Mouse (Mus musculus): ENCODE data around the gene Rfx1. TPM values are rescaled to one million over a fixed set of nuclear protein-coding genes. Genes with fewer than 3 reads are reported as not detected.

Gene Rfx1
- polyA plus RNA-seq, 2 experiments: 9.8 to 30.4 TPM

DNA sequence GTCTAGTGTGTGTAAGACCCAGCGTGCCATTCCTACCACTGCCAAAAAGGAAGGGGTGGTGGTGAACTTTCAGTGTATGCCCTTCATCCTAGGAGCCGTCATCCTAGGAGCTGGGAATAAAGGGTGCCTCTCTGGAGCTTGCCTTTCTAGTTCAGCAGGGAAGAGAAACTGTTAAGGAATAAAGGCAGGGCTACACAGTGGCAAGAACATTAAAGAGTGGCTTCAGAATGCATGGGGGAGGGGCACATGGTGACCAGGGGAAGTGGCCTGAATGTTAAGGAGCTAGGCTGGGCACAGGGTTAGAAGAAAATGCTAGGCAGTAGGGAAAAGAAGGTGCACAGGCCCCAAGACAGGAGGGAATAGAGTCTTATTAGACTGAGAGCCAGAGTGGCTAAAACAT, 3.1 kb downstream of the Rfx1 start:
- H3K4me2 ChIP-seq (replicated peaks; ENCODE audit: low read depth, low read length, severe bottlenecking): no peak overlapping the region
- H3K4me1 ChIP-seq (ENCODE audit: control insufficient read depth, insufficient read depth, low read length): peaks cover 15% of the 10 kb centered on the region; the same call in 1 of the 2 replicates
- no peaks in the 10 kb centered on the region for H3K9me3 ChIP-seq (ENCODE audit: control insufficient read depth, low read length)
- no peak for TF ChIP-seq POLR2A (IDR thresholded peaks at IDR 0.05; ENCODE audit: borderline replicate concordance, extremely low read depth, insufficient read depth, insufficient read length)
- DNase-seq (ENCODE audit: low spot score) (no peak), ATAC-seq (ENCODE audit: low FRiP score, low read depth) (no peak)
- WGBS: 74% methylated on average over 2 of the region's 2 CpGs
- H3K27me3 ChIP-seq (ENCODE audit: control insufficient read depth, insufficient read depth, low read length): no peaks in the 10 kb centered on the region
- H3K27ac ChIP-seq (replicated peaks; ENCODE audit: low read depth, low read length): no peak overlapping the region
- H3K9ac ChIP-seq (ENCODE audit: low read depth, low read length, severe bottlenecking): no peak overlapping the region
- H3K36me3 ChIP-seq (ENCODE audit: control insufficient read depth, insufficient read depth, low read length): no peaks in the 10 kb centered on the region
- no peak overlapping the region for H3K4me3 ChIP-seq (replicated peaks; ENCODE audit: low read length)

DNA sequence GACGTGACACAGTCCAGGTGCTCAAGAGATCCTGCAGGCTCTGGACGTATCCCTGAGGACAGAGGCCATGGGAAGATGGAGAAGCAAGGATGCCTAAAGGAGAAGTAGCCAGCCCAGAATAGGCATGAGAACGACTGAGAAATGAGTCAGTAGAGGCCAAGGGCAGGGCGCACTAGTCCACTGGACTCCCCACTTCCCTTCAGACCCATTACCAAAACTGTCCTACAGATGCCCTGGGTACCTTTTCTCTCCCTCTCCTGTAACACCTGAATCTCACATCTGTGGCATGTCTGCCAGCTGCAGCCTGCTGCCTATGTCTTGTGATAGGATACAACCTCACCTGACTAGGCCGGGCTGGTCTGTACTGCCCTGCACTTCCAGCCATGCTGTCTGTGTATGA, 3.6 kb downstream of the Rfx1 start:
- H3K27me3 ChIP-seq (ENCODE audit: control insufficient read depth, insufficient read depth, low read length): no peaks in the 10 kb centered on the region
- H3K4me3 ChIP-seq (replicated peaks; ENCODE audit: low read length): no peak overlapping the region
- 0 out of 2 replicates have a peak, but pooled peaks cover under 1% of the 10 kb centered on the region for H3K36me3 ChIP-seq (ENCODE audit: control insufficient read depth, insufficient read depth, low read length)
- no peaks in the 10 kb centered on the region for H3K9me3 ChIP-seq (ENCODE audit: control insufficient read depth, low read length)
- no peak for TF ChIP-seq POLR2A (IDR thresholded peaks at IDR 0.05; ENCODE audit: borderline replicate concordance, extremely low read depth, insufficient read depth, insufficient read length)
- no peak overlapping the region for H3K27ac ChIP-seq (replicated peaks; ENCODE audit: low read depth, low read length)
- no peak for DNase-seq (ENCODE audit: low spot score)
- H3K4me1 ChIP-seq (ENCODE audit: control insufficient read depth, insufficient read depth, low read length): peaks cover 15% of the 10 kb centered on the region; the same call in 1 of the 2 replicates
- no peak for ATAC-seq (ENCODE audit: low FRiP score, low read depth)
- 92% methylated on average over 5 of the region's 5 CpGs for WGBS
- no peak overlapping the region for H3K4me2 ChIP-seq (replicated peaks; ENCODE audit: low read depth, low read length, severe bottlenecking)
- no peak overlapping the region for H3K9ac ChIP-seq (ENCODE audit: low read depth, low read length, severe bottlenecking)

DNA sequence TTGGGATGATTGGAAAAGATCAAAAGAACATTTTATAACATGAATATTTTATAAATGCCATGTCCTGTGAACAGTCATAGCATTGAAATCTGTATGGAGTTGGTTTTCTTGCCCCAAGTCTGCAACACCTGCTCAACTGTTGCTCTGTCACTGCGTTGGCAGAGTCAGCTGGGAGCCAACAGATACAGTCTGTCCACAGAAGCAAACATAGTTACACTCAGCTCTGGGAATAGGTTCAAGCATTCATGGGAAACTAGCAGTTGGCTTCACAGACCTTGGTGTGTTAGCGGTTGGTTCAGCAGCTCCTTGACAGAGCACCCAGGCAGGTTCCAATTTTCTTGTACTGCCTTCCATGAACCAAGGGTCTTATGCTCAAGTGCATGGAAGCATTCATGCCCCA, 4.0 kb downstream of the Rfx1 start:
- H3K27ac ChIP-seq (replicated peaks; ENCODE audit: low read depth, low read length): no peak overlapping the region
- no peak overlapping the region for H3K4me3 ChIP-seq (replicated peaks; ENCODE audit: low read length)
- H3K4me1 ChIP-seq (ENCODE audit: control insufficient read depth, insufficient read depth, low read length): peaks cover 15% of the 10 kb centered on the region; the same call in 1 of the 2 replicates
- WGBS: 88% methylated on average over 2 of the region's 2 CpGs
- H3K4me2 ChIP-seq (replicated peaks; ENCODE audit: low read depth, low read length, severe bottlenecking): no peak overlapping the region
- 0 out of 2 replicates have a peak, but pooled peaks cover 5% of the 10 kb centered on the region for H3K36me3 ChIP-seq (ENCODE audit: control insufficient read depth, insufficient read depth, low read length)
- ATAC-seq (ENCODE audit: low FRiP score, low read depth) (no peak), DNase-seq (ENCODE audit: low spot score) (no peak)
- no peaks in the 10 kb centered on the region for H3K27me3 ChIP-seq (ENCODE audit: control insufficient read depth, insufficient read depth, low read length)
- no peak overlapping the region for H3K9ac ChIP-seq (ENCODE audit: low read depth, low read length, severe bottlenecking)
- H3K9me3 ChIP-seq (ENCODE audit: control insufficient read depth, low read length): no peaks in the 10 kb centered on the region
- TF ChIP-seq POLR2A (IDR thresholded peaks at IDR 0.05; ENCODE audit: borderline replicate concordance, extremely low read depth, insufficient read depth, insufficient read length): no peak

DNA sequence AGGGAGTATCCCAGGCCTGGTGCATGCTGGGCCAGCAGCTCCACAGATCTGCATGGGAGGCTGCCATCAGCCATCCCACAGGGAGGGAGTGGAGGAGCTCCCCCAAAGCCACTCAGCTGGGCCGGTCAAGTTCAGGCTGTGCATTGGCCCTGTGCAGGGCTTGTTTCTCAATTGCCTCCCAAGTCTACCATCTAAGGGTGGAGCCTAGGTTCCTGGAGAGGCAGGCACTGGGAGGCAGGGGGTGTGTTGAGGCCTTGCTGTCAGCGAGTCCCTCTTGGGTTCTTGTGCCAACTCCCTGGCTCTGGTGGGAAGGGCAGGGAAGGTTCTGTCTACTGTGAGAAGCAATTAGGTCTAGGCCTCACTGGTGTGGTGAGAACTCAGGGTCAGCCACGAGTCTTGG, 5.3 kb downstream of the Rfx1 start:
- 75% methylated on average over 3 of the region's 3 CpGs for WGBS
- TF ChIP-seq POLR2A (IDR thresholded peaks at IDR 0.05; ENCODE audit: borderline replicate concordance, extremely low read depth, insufficient read depth, insufficient read length): no peak
- DNase-seq (ENCODE audit: low spot score) (no peak), ATAC-seq (ENCODE audit: low FRiP score, low read depth) (no peak)
- no peaks in the 10 kb centered on the region for H3K27me3 ChIP-seq (ENCODE audit: control insufficient read depth, insufficient read depth, low read length)
- no peak overlapping the region for H3K27ac ChIP-seq (replicated peaks; ENCODE audit: low read depth, low read length)
- H3K4me3 ChIP-seq (replicated peaks; ENCODE audit: low read length): no peak overlapping the region
- H3K9me3 ChIP-seq (ENCODE audit: control insufficient read depth, low read length): no peaks in the 10 kb centered on the region
- no peak overlapping the region for H3K4me2 ChIP-seq (replicated peaks; ENCODE audit: low read depth, low read length, severe bottlenecking)
- peaks cover 12% of the 10 kb centered on the region; the same call in 1 of the 2 replicates for H3K36me3 ChIP-seq (ENCODE audit: control insufficient read depth, insufficient read depth, low read length)
- H3K4me1 ChIP-seq (ENCODE audit: control insufficient read depth, insufficient read depth, low read length): peaks cover 15% of the 10 kb centered on the region; the same call in 1 of the 2 replicates
- no peak overlapping the region for H3K9ac ChIP-seq (ENCODE audit: low read depth, low read length, severe bottlenecking)

DNA sequence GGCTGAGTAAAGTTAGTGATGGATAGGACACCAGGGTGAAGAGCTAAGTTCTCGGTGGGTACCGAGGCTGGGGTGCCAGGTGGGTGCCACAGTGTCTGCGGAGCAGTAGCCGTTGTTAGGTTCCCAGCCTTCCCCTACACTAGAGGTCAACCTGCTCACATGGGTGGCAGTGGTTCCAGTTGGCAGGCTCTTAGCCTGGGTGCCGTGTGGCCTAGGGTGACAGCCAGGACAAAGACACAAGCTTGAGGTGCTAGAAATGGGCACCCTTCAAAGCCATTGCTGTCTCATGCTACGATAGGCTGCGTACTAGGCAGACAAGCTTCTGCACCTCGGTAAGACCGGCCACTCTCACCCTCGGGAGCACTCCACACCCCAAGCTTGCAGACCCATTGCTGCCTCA, 5.7 kb downstream of the Rfx1 start:
- Histone ChIP-seq H3K9me3 (ENCODE audit: control insufficient read depth, low read length) (no peaks in the 10 kb centered on the region), H3K36me3 (ENCODE audit: control insufficient read depth, insufficient read depth, low read length) (peaks cover 16% of the 10 kb centered on the region; the same call in 1 of the 2 replicates), H3K9ac (ENCODE audit: low read depth, low read length, severe bottlenecking) (no peak overlapping the region), H3K4me1 (ENCODE audit: control insufficient read depth, insufficient read depth, low read length) (peaks cover 15% of the 10 kb centered on the region; the same call in 1 of the 2 replicates), H3K4me3 (replicated peaks; ENCODE audit: low read length) (no peak overlapping the region), H3K4me2 (replicated peaks; ENCODE audit: low read depth, low read length, severe bottlenecking) (no peak overlapping the region), H3K27me3 (ENCODE audit: control insufficient read depth, insufficient read depth, low read length) (no peaks in the 10 kb centered on the region), H3K27ac (replicated peaks; ENCODE audit: low read depth, low read length) (no peak overlapping the region)
- no peak for DNase-seq (ENCODE audit: low spot score)
- ATAC-seq (ENCODE audit: low FRiP score, low read depth): no peak
- 81% methylated on average over 10 of the region's 10 CpGs for WGBS
- TF ChIP-seq POLR2A (IDR thresholded peaks at IDR 0.05; ENCODE audit: borderline replicate concordance, extremely low read depth, insufficient read depth, insufficient read length): no peak

Measured in limb, embryonic 14.5 days (tissue).